Mouse (Mus musculus): ENCODE measurements around the gene Icam5. TPM values are rescaled to one million over a fixed set of nuclear protein-coding genes. Genes with fewer than 3 reads are reported as not detected.
"Not testable (repeated sequence)": the region's sequence is repeated elsewhere in the genome, so short reads cannot be mapped to it uniquely, and the experiment has no call there.

Icam5 gene
- polyA plus RNA-seq, 1 experiment from 2014 or later = 0.05 TPM

GRCm38 (mm10) chr9:20991587-20991986 is 40.3 kb upstream of the Icam5 start:
- no peak overlapping the region for H3K27ac ChIP-seq (ENCODE audit: low read depth)
- H3K27me3 ChIP-seq (ENCODE audit: insufficient read depth, low read length) = no peaks in the 10 kb centered on the region
- no peak for ATAC-seq
- H3K9ac ChIP-seq (replicated peaks) = no peak overlapping the region
- TF ChIP-seq EP300 (IDR thresholded peaks at IDR 0.05; ENCODE audit: low read depth) (no peak), CTCF (IDR thresholded peaks at IDR 0.05; ENCODE audit: low read depth) (no peak)
- no peak for DNase-seq
- no peaks in the 10 kb centered on the region for H3K9me3 ChIP-seq (ENCODE audit: low read length)
- 69% methylated on average over 4 of the region's 4 CpGs for WGBS (ENCODE audit: insufficient replicate concordance)
- H3K4me2 ChIP-seq (ENCODE audit: low read depth, low read length) = no peak overlapping the region
- H3K4me3 ChIP-seq (ENCODE audit: low read depth, low read length) = no peak overlapping the region
- H3K4me1 ChIP-seq (ENCODE audit: insufficient read depth) = peaks cover 4% of the 10 kb centered on the region; the same call in 1 of the 2 replicates
- H3K36me3 ChIP-seq (replicated peaks; ENCODE audit: insufficient read depth, low read length) = no peaks in the 10 kb centered on the region

GRCm38 (mm10) chr9:20993165-20993898 is 38.5 kb upstream of the Icam5 start:
- ATAC-seq = peak; percentile 53; the same call in 1 of the 2 replicates

GRCm38 (mm10) chr9:20995069-20995468 is 36.8 kb upstream of the Icam5 start:
- no peak for TF ChIP-seq EP300 (IDR thresholded peaks at IDR 0.05; ENCODE audit: low read depth)
- TF ChIP-seq CTCF (IDR thresholded peaks at IDR 0.05; ENCODE audit: low read depth) = peak; percentile 23
- Histone ChIP-seq H3K4me3 (ENCODE audit: low read depth, low read length) (no peak overlapping the region), H3K9me3 (ENCODE audit: low read length) (no peaks in the 10 kb centered on the region), H3K4me2 (ENCODE audit: low read depth, low read length) (no peak overlapping the region), H3K27me3 (ENCODE audit: insufficient read depth, low read length) (no peaks in the 10 kb centered on the region), H3K27ac (ENCODE audit: low read depth) (no peak overlapping the region), H3K4me1 (ENCODE audit: insufficient read depth) (peaks cover 4% of the 10 kb centered on the region; the same call in 1 of the 2 replicates), H3K36me3 (replicated peaks; ENCODE audit: insufficient read depth, low read length) (no peaks in the 10 kb centered on the region), H3K9ac (replicated peaks) (no peak overlapping the region)
- no peak for ATAC-seq
- WGBS (ENCODE audit: insufficient replicate concordance) = 71% methylated on average over 3 of the region's 3 CpGs
- no peak for DNase-seq

More at GRCm38 (mm10) chr9:20993165-20993898, 38.5 kb upstream of the Icam5 start:
- DNase-seq = no peak
- no peak overlapping the region for H3K9ac ChIP-seq (replicated peaks)
- H3K4me1 ChIP-seq (ENCODE audit: insufficient read depth) = peaks cover 4% of the 10 kb centered on the region; the same call in 1 of the 2 replicates
- no peak for TF ChIP-seq EP300 (IDR thresholded peaks at IDR 0.05; ENCODE audit: low read depth)
- no peak for TF ChIP-seq CTCF (IDR thresholded peaks at IDR 0.05; ENCODE audit: low read depth)
- H3K4me3 ChIP-seq (ENCODE audit: low read depth, low read length) = no peak overlapping the region
- no peak overlapping the region for H3K27ac ChIP-seq (ENCODE audit: low read depth)
- 68% methylated on average over 5 of the region's 5 CpGs for WGBS (ENCODE audit: insufficient replicate concordance)
- no peaks in the 10 kb centered on the region for H3K27me3 ChIP-seq (ENCODE audit: insufficient read depth, low read length)
- H3K36me3 ChIP-seq (replicated peaks; ENCODE audit: insufficient read depth, low read length) = no peaks in the 10 kb centered on the region
- no peak overlapping the region for H3K4me2 ChIP-seq (ENCODE audit: low read depth, low read length)
- H3K9me3 ChIP-seq (ENCODE audit: low read length) = no peaks in the 10 kb centered on the region

GRCm38 (mm10) chr9:20997065-20997464 is 34.8 kb upstream of the Icam5 start:
- no peak overlapping the region for H3K27ac ChIP-seq (ENCODE audit: low read depth)
- H3K9me3 ChIP-seq (ENCODE audit: low read length) = no peaks in the 10 kb centered on the region
- no peak overlapping the region for H3K4me2 ChIP-seq (ENCODE audit: low read depth, low read length)
- no peaks in the 10 kb centered on the region for H3K27me3 ChIP-seq (ENCODE audit: insufficient read depth, low read length)
- DNase-seq (no peak), ATAC-seq (no peak)
- no peak overlapping the region for H3K9ac ChIP-seq (replicated peaks)
- H3K4me1 ChIP-seq (ENCODE audit: insufficient read depth) = peaks cover 3% of the 10 kb centered on the region; the same call in 1 of the 2 replicates
- H3K4me3 ChIP-seq (ENCODE audit: low read depth, low read length) = no peak overlapping the region
- WGBS (ENCODE audit: insufficient replicate concordance) = 51% methylated on average over 8 of the region's 8 CpGs
- H3K36me3 ChIP-seq (replicated peaks; ENCODE audit: insufficient read depth, low read length) = no peaks in the 10 kb centered on the region
- TF ChIP-seq CTCF (IDR thresholded peaks at IDR 0.05; ENCODE audit: low read depth) = no peak
- no peak for TF ChIP-seq EP300 (IDR thresholded peaks at IDR 0.05; ENCODE audit: low read depth)

GRCm38 (mm10) chr9:20998337-20998736 is 33.5 kb upstream of the Icam5 start:
- not testable (repeated sequence) for H3K27ac ChIP-seq (ENCODE audit: low read depth); H3K36me3 ChIP-seq (replicated peaks; ENCODE audit: insufficient read depth, low read length); DNase-seq; H3K9ac ChIP-seq (replicated peaks); H3K4me1 ChIP-seq (ENCODE audit: insufficient read depth); H3K4me3 ChIP-seq (ENCODE audit: low read depth, low read length); H3K9me3 ChIP-seq (ENCODE audit: low read length); H3K4me2 ChIP-seq (ENCODE audit: low read depth, low read length); H3K27me3 ChIP-seq (ENCODE audit: insufficient read depth, low read length); ATAC-seq
- 66% methylated on average over 1 of the region's 1 CpGs for WGBS (ENCODE audit: insufficient replicate concordance)
- peak; percentile 73 for TF ChIP-seq CTCF (IDR thresholded peaks at IDR 0.05; ENCODE audit: low read depth)

- peak; percentile 36 for DNase-seq
- H3K4me1 ChIP-seq (ENCODE audit: insufficient read depth) = peaks cover 12% of the 10 kb centered on the region
These were observed 31.1 kb upstream of the Icam5 start for GRCm38 (mm10) chr9:21000811-21001210.

More at GRCm38 (mm10) chr9:21000811-21001210, 31.1 kb upstream of the Icam5 start:
- H3K36me3 ChIP-seq (replicated peaks; ENCODE audit: insufficient read depth, low read length) = peaks cover 14% of the 10 kb centered on the region
- peak; percentile 61 for TF ChIP-seq CTCF (IDR thresholded peaks at IDR 0.05; ENCODE audit: low read depth)
- no peak for TF ChIP-seq EP300 (IDR thresholded peaks at IDR 0.05; ENCODE audit: low read depth)
- no peaks in the 10 kb centered on the region for H3K27me3 ChIP-seq (ENCODE audit: insufficient read depth, low read length)
- ATAC-seq = no peak
- H3K27ac ChIP-seq (ENCODE audit: low read depth) = no peak overlapping the region
- H3K4me3 ChIP-seq (ENCODE audit: low read depth, low read length) = no peak overlapping the region
- H3K4me2 ChIP-seq (ENCODE audit: low read depth, low read length) = no peak overlapping the region
- no peak overlapping the region for H3K9ac ChIP-seq (replicated peaks)
- no peaks in the 10 kb centered on the region for H3K9me3 ChIP-seq (ENCODE audit: low read length)

Data from liver, postnatal 0 days (tissue).